Mouse (Mus musculus): ENCODE data around the gene Bcl2l12.
"Not testable (repeated sequence)": the region's sequence is repeated elsewhere in the genome, so short reads cannot be mapped to it uniquely, and the experiment has no call there.

Bcl2l12 gene

GRCm38 (mm10) chr7:44998501-44998955, at the start of gene Bcl2l12:
Bcl2l12 (minus strand) TSS chr7:44998712.
- peak; percentile 36 for DNase-seq

GRCm38 (mm10) chr7:45047491-45047890, 49.0 kb upstream of the Bcl2l12 start:
- no peak for DNase-seq

GRCm38 (mm10) chr7:45046853-45047350, 48.4 kb upstream of the Bcl2l12 start:
- no peak for DNase-seq

- DNase-seq = no peak
Measured at GRCm38 (mm10) chr7:45045741-45046140, 47.2 kb upstream of the Bcl2l12 start.

- DNase-seq = no peak
Measured at GRCm38 (mm10) chr7:45043307-45043706, 44.8 kb upstream of the Bcl2l12 start.

- DNase-seq = no peak
Measured at GRCm38 (mm10) chr7:45040851-45041250, 42.3 kb upstream of the Bcl2l12 start.

- no peak for DNase-seq
Measured at GRCm38 (mm10) chr7:45038411-45038810, 39.9 kb upstream of the Bcl2l12 start.

GRCm38 (mm10) chr7:45037720-45038361, 39.3 kb upstream of the Bcl2l12 start:
- DNase-seq = peak; percentile 84

GRCm38 (mm10) chr7:45036702-45037101, 38.2 kb upstream of the Bcl2l12 start:
- DNase-seq = no peak

GRCm38 (mm10) chr7:45035631-45036030, 37.1 kb upstream of the Bcl2l12 start:
- no peak for DNase-seq

- DNase-seq = no peak
Measured at GRCm38 (mm10) chr7:45033722-45034359, 35.3 kb upstream of the Bcl2l12 start.

GRCm38 (mm10) chr7:45030857-45031256, 32.3 kb upstream of the Bcl2l12 start:
- no peak for DNase-seq

- no peak for DNase-seq
Measured at GRCm38 (mm10) chr7:45029995-45030394, 31.5 kb upstream of the Bcl2l12 start.

- DNase-seq = no peak
Measured at GRCm38 (mm10) chr7:45028351-45028750, 29.8 kb upstream of the Bcl2l12 start.

- no peak for DNase-seq
Measured at GRCm38 (mm10) chr7:45027761-45028160, 29.2 kb upstream of the Bcl2l12 start.

- DNase-seq = no peak
Measured at GRCm38 (mm10) chr7:45026256-45026655, 27.7 kb upstream of the Bcl2l12 start.

GRCm38 (mm10) chr7:45025601-45026220, 27.2 kb upstream of the Bcl2l12 start:
- no peak for DNase-seq

- DNase-seq = no peak
Measured at GRCm38 (mm10) chr7:45024281-45025248, 26.1 kb upstream of the Bcl2l12 start.

- not testable (repeated sequence) for DNase-seq
Measured at GRCm38 (mm10) chr7:45023711-45024110, 25.2 kb upstream of the Bcl2l12 start.

GRCm38 (mm10) chr7:45020225-45020624, 21.7 kb upstream of the Bcl2l12 start:
- DNase-seq = no peak

GRCm38 (mm10) chr7:45019031-45019571, 20.6 kb upstream of the Bcl2l12 start:
- no peak for DNase-seq
